Mouse (Mus musculus) forebrain, embryonic 12.5 days (tissue): Measurements from ENCODE around the gene Rps6ka3. TPM values are rescaled to one million over a fixed set of nuclear protein-coding genes. Genes with fewer than 3 reads are reported as not detected.

Experiments used
- ATAC-seq: fragments of 200-750 bp; cut with Nextera tagmentation; 2 replicates; pipeline ENCODE4 v1.8.0; 2017; ENCODE audit warnings: moderate TSS enrichment; ENCODE audit not compliant: low FRiP score
- H3K27ac ChIP-seq: fragments of 300-500 bp; sonication (generic); 2 replicates; pipeline ENCODE4 v1.5.1; 2016; ENCODE audit warnings: mild to moderate bottlenecking
- H3K27me3 ChIP-seq: fragments of 300-500 bp; sonication (generic); 2 replicates; pipeline ENCODE4 v1.6.1; 2016; ENCODE audit warnings: mild to moderate bottlenecking
- H3K36me3 ChIP-seq: fragments of 300-500 bp; sonication (generic); replicated peaks from 2 replicates; pipeline ENCODE4 v1.6.1; 2016; ENCODE audit warnings: mild to moderate bottlenecking
- H3K4me1 ChIP-seq: fragments of 300-500 bp; sonication (generic); 2 replicates; pipeline ENCODE4 v1.6.1; 2016
- H3K4me2 ChIP-seq: fragments of 300-500 bp; sonication (generic); 2 replicates; pipeline ENCODE4 v1.6.1; 2016; ENCODE audit warnings: mild to moderate bottlenecking, moderate library complexity
- H3K4me3 ChIP-seq: fragments of 300-500 bp; sonication (generic); replicated peaks from 2 replicates; pipeline ENCODE4 v1.5.1; 2016; ENCODE audit warnings: mild to moderate bottlenecking
- H3K9ac ChIP-seq: fragments of 300-500 bp; sonication (generic); 2 replicates; pipeline ENCODE4 v1.6.1; 2016; ENCODE audit warnings: mild to moderate bottlenecking
- H3K9me3 ChIP-seq: fragments of 300-500 bp; sonication (generic); 2 replicates; pipeline ENCODE4 v1.6.1; 2016
- WGBS: fragments of 180-500 bp; shearing (Covaris S2); methylation state at CpG from one replicate; pipeline ENCODE4 v1.1.7; 2016; 5-methylcytosine and 5-hydroxymethylcytosine counted together
- polyA plus RNA-seq: library from polyadenylated mRNA; unstranded; fragments of >200 nt; fragmentation: Nextera tagmentation; extraction: Ambion mirVana; gene quantifications from 2 replicates; pipeline ENCODE4 v1.2.1, GENCODE M21; 2016

The Rps6ka3 gene
- polyA plus RNA-seq = 4.3 and 4.5 TPM in 2 replicates

GRCm38 (mm10) chrX:159210007-159210406 is at the start of gene Rps6ka3:
Rps6ka3 (plus strand) TSS chrX:159210307.
- Histone ChIP-seq H3K9ac (no peak within 1 kb of the TSS), H3K9me3 (no peaks in the 10 kb centered on the region), H3K27ac (no peak within 1 kb of the TSS), H3K4me3 (no peak within 1 kb of the TSS), H3K36me3 (no peaks in the 10 kb centered on the region), H3K4me2 (no peak within 1 kb of the TSS), H3K27me3 (peaks cover 7% of the 10 kb centered on the region; the same call in 1 of the 2 replicates), H3K4me1 (no peaks in the 10 kb centered on the region)
- WGBS = 97% methylated on average over 4 of the region's 4 CpGs
- no peak for ATAC-seq

DNA sequence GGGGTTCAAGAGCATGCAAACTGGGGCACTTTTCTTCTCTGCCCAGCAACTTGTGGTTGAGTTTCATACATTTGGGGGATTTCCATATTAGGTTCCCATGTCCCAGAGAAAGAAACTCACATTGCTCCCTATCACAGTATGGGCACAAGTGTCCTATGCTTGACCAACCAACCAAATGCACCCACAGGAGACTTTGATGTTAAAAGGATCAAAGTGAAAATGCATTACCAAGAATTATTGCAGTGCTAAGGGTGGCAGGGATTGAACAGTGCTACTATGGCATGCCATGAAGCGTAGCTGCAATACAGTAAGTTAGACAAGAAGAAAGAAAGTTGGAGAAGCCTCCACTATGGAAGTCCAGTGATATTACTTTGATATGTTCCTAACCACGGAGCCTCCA is 40.9 kb upstream of the Rps6ka3 start:
- no peak overlapping the region for H3K4me2 ChIP-seq
- no peak for ATAC-seq
- no peaks in the 10 kb centered on the region for H3K9me3 ChIP-seq
- 0 out of 2 replicates have a peak, but pooled peaks cover 4% of the 10 kb centered on the region for H3K27me3 ChIP-seq
- no peaks in the 10 kb centered on the region for H3K4me1 ChIP-seq
- H3K36me3 ChIP-seq = no peaks in the 10 kb centered on the region
- no peak overlapping the region for H3K4me3 ChIP-seq
- H3K27ac ChIP-seq = no peak overlapping the region
- 88% methylated on average over 2 of the region's 2 CpGs for WGBS
- no peak overlapping the region for H3K9ac ChIP-seq

DNA sequence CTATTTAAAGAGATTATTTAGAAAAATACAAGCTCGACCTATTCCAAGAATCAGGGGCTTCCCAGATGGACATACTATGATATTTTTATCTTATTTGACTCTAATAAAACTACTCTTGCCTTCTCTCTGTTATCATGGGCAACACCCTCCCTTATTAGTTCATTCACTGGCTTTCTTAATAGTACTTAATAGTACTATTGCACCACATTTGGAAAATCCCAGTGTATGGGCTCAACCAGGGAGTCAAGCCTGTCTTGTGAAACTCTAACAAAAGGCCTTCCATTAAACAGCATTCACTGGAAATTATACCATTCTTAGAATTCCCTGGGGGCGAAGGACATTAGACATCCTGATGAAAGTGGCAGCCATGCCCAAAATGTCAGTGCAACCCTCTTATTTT is 38.5 kb upstream of the Rps6ka3 start:
- H3K27me3 ChIP-seq = 0 out of 2 replicates have a peak, but pooled peaks cover 4% of the 10 kb centered on the region

DNA sequence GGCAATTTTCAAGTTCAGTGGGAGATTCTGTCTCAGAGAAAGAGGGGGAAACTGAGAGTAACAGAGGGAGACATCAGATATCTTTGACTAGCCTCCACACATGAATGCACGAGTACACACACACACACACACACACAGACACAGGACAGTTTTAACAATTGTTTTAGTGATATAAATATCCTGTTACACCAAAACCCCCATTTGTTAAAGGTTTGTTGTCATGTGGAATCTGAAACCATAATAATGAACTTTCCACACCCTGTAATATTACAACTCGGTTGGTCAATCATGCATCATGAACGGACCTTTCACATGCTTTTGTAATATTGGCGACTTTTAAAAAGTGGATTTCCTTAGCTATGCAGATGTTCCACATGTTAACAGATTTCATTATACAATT is 18.5 kb upstream of the Rps6ka3 start:
- Histone ChIP-seq H3K4me3 (no peak overlapping the region), H3K4me2 (no peak overlapping the region), H3K9ac (no peak overlapping the region), H3K27ac (no peak overlapping the region), H3K27me3 (no peaks in the 10 kb centered on the region), H3K4me1 (no peaks in the 10 kb centered on the region), H3K36me3 (no peaks in the 10 kb centered on the region), H3K9me3 (no peaks in the 10 kb centered on the region)
- no peak for ATAC-seq
- WGBS = 88% methylated on average over 4 of the region's 4 CpGs

More for the DNA sequence above, 38.5 kb upstream of the Rps6ka3 start:
- 67% methylated on average over 2 of the region's 2 CpGs for WGBS
- Histone ChIP-seq H3K9ac (no peak overlapping the region), H3K4me1 (no peaks in the 10 kb centered on the region), H3K9me3 (no peaks in the 10 kb centered on the region), H3K4me2 (no peak overlapping the region), H3K36me3 (no peaks in the 10 kb centered on the region), H3K27ac (no peak overlapping the region), H3K4me3 (no peak overlapping the region)
- no peak for ATAC-seq

GRCm38 (mm10) chrX:159199495-159199894 is 10.6 kb upstream of the Rps6ka3 start:
- peaks cover 7% of the 10 kb centered on the region for H3K27me3 ChIP-seq
- H3K4me3 ChIP-seq = no peak overlapping the region
- no peaks in the 10 kb centered on the region for H3K36me3 ChIP-seq

GRCm38 (mm10) chrX:159200101-159200500 is 10.0 kb upstream of the Rps6ka3 start:
- H3K27ac ChIP-seq = no peak overlapping the region
- no peak for ATAC-seq
- no peak overlapping the region for H3K4me3 ChIP-seq
- peaks cover 10% of the 10 kb centered on the region for H3K27me3 ChIP-seq
- H3K36me3 ChIP-seq = no peaks in the 10 kb centered on the region
- H3K4me1 ChIP-seq = no peaks in the 10 kb centered on the region
- 83% methylated on average over 5 of the region's 5 CpGs for WGBS
- no peak overlapping the region for H3K4me2 ChIP-seq
- H3K9ac ChIP-seq = no peak overlapping the region
- H3K9me3 ChIP-seq = no peaks in the 10 kb centered on the region

More at GRCm38 (mm10) chrX:159199495-159199894, 10.6 kb upstream of the Rps6ka3 start:
- Histone ChIP-seq H3K9me3 (no peaks in the 10 kb centered on the region), H3K4me2 (no peak overlapping the region), H3K4me1 (no peaks in the 10 kb centered on the region), H3K9ac (no peak overlapping the region), H3K27ac (no peak overlapping the region)
- ATAC-seq = no peak

DNA sequence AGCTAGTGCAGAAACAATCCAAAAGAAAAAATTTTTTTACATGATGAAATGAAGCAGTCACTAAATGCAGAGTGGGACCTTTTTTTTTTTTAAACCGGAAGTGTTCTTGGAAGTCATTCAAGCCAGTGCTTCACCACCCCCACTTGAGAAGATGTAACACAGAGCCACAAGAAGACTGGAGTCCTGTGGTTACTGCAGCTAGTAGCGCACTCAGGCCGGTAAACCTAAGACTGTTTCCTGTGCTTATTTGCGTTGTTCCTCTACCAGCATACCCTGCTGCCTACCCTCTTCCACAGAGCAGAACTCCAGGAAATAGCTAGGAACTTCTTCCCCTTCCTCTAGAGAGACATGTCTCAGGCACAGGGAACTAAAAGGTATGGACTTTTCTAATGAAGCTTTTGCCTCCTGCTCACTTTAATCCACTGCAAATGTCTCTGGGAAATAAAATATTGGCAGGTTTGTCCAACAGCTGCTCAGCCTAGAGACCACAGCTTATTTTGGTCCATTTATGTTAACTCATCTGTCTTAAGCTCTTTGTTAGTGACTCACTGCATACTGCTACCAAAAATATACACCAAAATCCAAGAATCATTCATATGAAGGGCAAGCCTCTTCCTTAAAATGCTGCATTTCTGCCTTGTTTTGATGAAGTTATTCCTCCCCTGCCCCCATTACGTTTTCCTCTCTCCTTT is 931 bp downstream of the Rps6ka3 start:
- no peak for ATAC-seq
- 76% methylated on average over 5 of the region's 5 CpGs for WGBS

DNA sequence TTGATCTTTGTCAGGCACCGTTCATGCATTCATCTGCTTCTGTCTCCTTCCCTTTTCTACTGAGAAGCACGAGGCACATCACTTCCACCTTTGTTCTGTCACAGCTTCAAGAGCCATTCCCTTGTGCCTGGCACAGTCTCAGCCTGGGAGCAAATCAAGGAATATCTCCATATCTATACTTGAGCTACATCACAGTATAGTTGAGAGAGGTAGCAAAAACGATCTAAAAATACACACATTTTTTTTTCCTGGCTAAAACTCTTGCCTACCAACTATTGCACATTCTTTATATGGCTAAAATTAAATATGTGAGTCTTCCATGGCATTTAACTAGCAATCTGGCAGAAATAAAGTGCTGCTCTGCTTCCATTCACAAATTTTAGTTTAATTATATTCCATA is 5.1 kb downstream of the Rps6ka3 start:
- ATAC-seq = no peak
- H3K36me3 ChIP-seq = no peaks in the 10 kb centered on the region
- H3K4me1 ChIP-seq = no peaks in the 10 kb centered on the region
- 0 out of 2 replicates have a peak, but pooled peaks cover 7% of the 10 kb centered on the region for H3K27me3 ChIP-seq
- no peak overlapping the region for H3K4me2 ChIP-seq
- no peak overlapping the region for H3K4me3 ChIP-seq
- WGBS = 46% methylated on average over 3 of the region's 3 CpGs
- no peaks in the 10 kb centered on the region for H3K9me3 ChIP-seq
- H3K9ac ChIP-seq = no peak overlapping the region
- no peak overlapping the region for H3K27ac ChIP-seq

More for the DNA sequence above, 931 bp downstream of the Rps6ka3 start:
- no peak overlapping the region for H3K4me2 ChIP-seq
- 0 out of 2 replicates have a peak, but pooled peaks cover 4% of the 10 kb centered on the region for H3K27me3 ChIP-seq
- H3K27ac ChIP-seq = no peak overlapping the region
- H3K4me3 ChIP-seq = no peak overlapping the region
- H3K9me3 ChIP-seq = no peaks in the 10 kb centered on the region
- H3K36me3 ChIP-seq = no peaks in the 10 kb centered on the region
- H3K9ac ChIP-seq = no peak overlapping the region
- H3K4me1 ChIP-seq = no peaks in the 10 kb centered on the region

DNA sequence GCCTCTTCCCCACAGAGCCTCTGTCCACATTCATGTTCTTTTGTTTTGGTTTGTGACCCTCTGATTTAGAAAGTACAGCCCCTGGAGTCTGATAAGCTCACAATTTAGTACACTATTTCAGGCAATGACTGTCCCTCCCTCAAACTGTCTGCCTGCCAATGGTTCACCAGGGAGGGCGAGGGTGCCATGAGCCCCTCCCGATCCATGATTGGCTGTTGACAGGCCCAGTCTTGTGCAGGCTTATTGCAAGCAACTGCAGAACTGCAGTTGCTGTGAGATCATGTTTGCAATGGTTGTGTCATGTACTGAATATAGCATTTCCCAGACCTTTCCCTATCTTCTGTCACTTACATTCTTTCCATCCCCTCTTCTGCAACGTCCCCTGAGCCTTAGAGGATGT is 12.4 kb downstream of the Rps6ka3 start:
- Histone ChIP-seq H3K27ac (no peak overlapping the region), H3K9ac (no peak overlapping the region), H3K4me2 (no peak overlapping the region), H3K27me3 (peaks cover 6% of the 10 kb centered on the region; the same call in 1 of the 2 replicates), H3K9me3 (no peaks in the 10 kb centered on the region), H3K4me3 (no peak overlapping the region), H3K36me3 (no peaks in the 10 kb centered on the region), H3K4me1 (no peaks in the 10 kb centered on the region)
- no peak for ATAC-seq
- WGBS = 76% methylated on average over 3 of the region's 3 CpGs

DNA sequence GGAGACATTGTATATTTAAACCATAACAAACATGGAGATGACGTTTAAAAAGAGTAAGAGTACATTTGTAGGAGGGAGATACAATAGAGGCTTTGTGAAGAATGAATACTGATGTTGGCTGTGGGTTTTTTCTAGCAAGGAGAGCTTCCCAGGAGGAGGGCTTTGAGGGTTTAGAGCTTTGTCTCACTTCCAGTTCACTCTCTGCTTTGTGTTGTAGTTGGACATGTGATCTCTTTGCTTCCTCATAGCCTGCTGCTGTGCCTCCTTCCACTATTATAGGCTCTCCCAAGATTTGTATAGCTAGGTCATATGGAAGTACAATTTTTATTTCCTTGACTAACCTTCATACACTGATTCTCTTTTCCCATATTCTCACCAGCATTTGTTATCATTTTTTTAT is 27.2 kb downstream of the Rps6ka3 start:
- no peak for ATAC-seq
- Histone ChIP-seq H3K36me3 (no peaks in the 10 kb centered on the region), H3K27me3 (no peaks in the 10 kb centered on the region), H3K9ac (no peak overlapping the region), H3K27ac (no peak overlapping the region), H3K4me2 (no peak overlapping the region), H3K9me3 (no peaks in the 10 kb centered on the region), H3K4me1 (no peaks in the 10 kb centered on the region), H3K4me3 (no peak overlapping the region)
- 21% methylated on average over 1 of the region's 1 CpGs for WGBS

- H3K36me3 ChIP-seq = no peaks in the 10 kb centered on the region
- peak overlapping the region; percentile 63 for H3K4me3 ChIP-seq
- ATAC-seq = no peak
- H3K4me2 ChIP-seq = peak overlapping the region; percentile 60
- H3K27ac ChIP-seq = peak overlapping the region; percentile 93; the same call in 1 of the 2 replicates
- peaks cover 5% of the 10 kb centered on the region for H3K27me3 ChIP-seq
- 0 out of 2 replicates have a peak overlapping the region, but pooled peaks have one; percentile 12 for H3K9ac ChIP-seq
- 23% methylated on average over 25 of the region's 27 CpGs for whole genome bisulfite sequencing
- H3K4me1 ChIP-seq = no peaks in the 10 kb centered on the region; the same call in 1 of the 2 replicates
- H3K9me3 ChIP-seq = no peaks in the 10 kb centered on the region
Observed at GRCm38 (mm10) chrX:159254001-159254884, 44.1 kb downstream of the Rps6ka3 start.
